Mouse (Mus musculus) CH12F3 (cell line): ENCODE measurements around the gene Lingo3.
"Not testable (repeated sequence)": the region's sequence is repeated elsewhere in the genome, so short reads cannot be mapped to it uniquely, and the experiment has no call there.

Experiments used
- in situ Hi-C: fragments of 300-500 bp; cut with MboI; formaldehyde crosslinking; loops from 2 replicates; pipeline ENCODE4 v1.14.3; 2020; ENCODE audit warnings: low sequenced_read_pairs

Lingo3 gene

DNA sequence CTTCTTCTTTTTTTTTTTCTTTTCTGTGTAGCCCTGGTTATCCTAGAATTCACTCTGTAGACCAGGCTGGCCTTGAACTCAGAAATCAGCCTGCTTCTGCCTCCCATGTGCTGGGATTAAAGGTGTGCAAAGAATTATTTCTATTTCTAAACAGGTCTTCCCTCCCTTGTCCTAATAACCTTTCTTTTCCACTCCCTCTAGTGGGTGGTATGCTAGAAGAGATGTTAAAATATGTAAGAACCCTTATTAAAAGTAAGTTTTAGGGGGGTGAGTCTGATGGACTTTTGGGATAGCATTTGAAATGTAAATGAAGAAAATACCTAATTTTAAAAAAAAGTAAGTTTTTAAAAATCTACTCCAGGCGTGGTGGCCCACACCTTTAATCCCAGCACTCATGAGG lies 20.5 kb downstream of the Lingo3 start:
- in situ Hi-C loops: no loop called here

DNA sequence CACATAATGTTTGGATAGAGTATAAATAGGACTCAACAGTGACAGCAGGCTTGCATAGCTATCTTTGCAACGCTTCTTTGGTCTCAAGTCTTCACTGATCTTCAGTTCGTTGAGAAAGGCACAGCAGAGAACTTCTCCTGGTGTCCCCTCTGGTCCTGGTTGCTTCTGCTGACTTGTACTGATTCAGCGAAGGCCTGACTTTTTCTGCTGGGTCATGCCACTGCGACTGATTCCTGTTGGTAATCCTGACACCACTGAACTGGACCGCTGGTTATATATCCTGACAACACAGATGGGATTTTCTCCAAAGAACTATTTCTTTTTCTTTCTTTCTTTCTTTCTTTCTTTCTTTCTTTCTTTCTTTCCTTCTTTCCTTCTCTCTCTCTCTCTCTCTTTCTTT lies 21.3 kb downstream of the Lingo3 start:
- in situ Hi-C loops: no loop called here

DNA sequence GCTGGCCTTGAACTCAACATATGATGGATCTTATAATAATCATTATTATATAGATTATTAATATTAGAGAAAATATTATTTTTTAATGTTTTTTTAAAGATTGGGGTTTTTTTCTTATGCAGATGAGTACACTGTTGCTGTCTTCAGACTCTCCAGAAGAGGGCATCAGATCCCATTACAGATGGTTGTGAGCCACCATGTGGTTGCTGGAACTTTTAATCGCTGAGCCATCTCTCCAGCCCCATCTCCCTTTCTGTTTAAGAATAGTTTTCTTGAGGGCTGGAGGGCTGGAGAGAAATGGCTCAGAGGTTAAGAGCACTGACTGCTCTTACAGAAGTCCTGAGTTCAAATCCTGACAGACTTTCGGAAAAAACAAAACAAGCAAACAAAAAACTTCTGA lies 21.8 kb downstream of the Lingo3 start:
- in situ Hi-C loops: no loop called here

DNA sequence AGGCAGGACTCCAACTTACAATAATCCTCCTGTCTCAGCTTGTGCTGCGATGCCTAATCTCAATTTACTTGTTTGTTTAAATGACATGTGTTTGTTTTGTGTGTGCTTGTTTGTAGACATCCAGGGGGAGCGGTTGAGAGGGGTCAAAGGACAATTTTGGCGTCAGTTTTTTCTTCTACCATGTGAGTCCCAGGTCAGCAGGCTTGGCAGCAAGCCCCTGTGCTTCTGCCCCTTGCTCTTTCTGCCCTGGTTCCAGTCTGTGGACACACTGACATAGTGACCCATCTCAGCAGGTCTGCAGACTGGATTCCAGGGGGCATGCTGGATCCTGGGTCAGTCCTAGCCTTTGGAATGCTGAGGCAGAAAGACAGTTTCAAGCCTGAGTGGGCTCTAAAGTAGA lies 24.4 kb downstream of the Lingo3 start:
- in situ Hi-C loops: no loop called here

- in situ Hi-C loops: no loop called here
Observed at GRCm38 (mm10) chr10:80818599-80819281, 25.1 kb downstream of the Lingo3 start.

GRCm38 (mm10) chr10:80817955-80818354 lies 25.9 kb downstream of the Lingo3 start:
- in situ Hi-C loops: not testable (repeated sequence)

- in situ Hi-C loops: no loop called here
Observed at GRCm38 (mm10) chr10:80817164-80817563, 26.7 kb downstream of the Lingo3 start.

DNA sequence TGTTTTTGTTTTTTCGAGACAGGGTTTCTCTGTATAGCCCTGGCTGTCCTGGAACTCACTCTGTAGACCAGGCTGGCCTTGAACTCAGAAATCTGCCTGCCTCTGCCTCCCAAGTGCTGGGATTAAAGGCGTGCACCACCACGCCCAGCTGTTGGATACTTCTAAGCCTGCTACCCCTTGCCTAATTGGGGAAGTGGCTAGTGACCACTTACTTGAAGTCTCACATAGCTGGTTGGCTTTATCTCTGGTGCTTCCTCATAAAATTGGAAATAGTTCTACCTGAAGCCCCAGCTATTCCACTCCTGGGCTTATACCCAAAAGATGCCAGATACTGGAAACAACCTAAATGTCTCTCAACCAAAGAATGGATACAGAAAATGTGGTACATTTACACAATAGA lies 27.5 kb downstream of the Lingo3 start:
- in situ Hi-C loops: not testable (repeated sequence)

- in situ Hi-C loops: no loop called here
Observed at GRCm38 (mm10) chr10:80814800-80815199, 29.0 kb downstream of the Lingo3 start.

DNA sequence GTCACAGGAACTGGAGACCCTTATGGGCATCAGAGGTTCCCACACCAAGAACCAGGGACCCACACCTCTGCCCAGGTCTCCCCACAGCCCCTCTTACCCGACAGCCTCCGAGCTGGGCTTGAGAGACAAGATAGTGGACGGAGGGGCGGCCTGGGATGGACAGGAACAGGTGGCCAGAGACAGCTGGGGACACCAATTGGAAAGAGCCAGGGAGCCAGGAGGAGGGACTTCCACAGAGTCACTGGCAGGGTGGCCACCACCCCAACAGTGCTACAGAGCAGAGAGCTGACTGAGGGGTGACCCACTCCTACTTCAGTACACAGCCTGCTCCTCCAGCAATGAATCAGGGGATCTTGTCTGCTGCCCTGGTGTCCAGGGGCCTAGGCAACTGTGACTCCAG lies 30.5 kb downstream of the Lingo3 start, which contains the start of gene Jsrp1:
TSS of gene Jsrp1 (minus strand) at position 133 of the 400 bp plus-strand sequence.
- in situ Hi-C loops: no loop called here

DNA sequence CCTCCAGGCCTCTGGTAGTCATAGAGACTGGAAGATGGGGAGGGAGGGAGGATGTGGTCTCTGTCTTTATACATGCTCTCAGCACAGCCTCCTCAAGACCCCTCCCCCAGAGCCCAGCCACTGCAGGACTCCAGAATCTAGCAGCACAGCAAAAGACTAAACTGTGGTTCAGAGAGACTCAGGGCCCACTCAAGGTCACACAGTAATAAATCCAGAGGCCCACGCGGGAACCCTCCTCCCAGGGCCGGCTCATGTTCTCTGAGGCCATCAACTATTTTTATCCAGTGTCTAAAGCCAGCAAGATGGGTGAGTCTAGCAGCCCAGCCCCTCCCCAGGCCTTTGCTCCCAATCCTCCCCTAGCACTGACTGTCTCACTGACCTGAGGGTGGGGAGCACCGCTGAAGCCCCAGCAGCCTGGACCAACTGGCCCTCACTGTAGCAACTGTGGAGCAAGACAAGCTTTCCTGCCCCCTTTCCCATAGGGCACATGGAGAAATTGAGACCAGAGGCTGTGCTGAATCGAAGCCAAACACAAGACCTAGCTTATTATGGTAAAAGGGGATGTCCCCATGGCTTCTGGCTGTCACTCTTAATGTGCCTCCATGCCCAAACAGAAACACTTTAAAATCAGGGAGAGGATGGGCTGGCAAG lies 31.3 kb downstream of the Lingo3 start:
- in situ Hi-C loops: no loop called here

DNA sequence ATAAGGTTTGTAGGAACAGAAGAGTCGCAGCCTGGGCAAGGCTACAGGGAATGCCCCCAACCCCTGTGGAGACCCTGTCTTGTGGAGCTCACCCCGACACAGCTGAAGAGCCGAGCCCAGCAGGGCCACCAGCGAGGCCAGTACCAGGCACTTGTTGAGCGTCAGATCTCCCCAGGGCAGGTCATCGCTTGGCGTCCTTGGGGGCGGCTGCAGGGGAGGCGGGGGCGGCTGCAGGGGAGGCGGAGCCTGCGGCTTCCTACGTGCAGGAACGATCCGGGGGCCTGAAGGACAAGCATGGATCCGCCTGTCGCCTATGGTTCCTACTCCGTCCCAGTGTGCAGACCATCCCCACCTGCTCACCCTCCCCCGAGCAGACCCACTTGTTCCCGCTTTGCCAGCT lies 33.8 kb downstream of the Lingo3 start:
- in situ Hi-C loops: no loop called here

- in situ Hi-C loops: no loop called here
Observed at GRCm38 (mm10) chr10:80808985-80809632, 34.7 kb downstream of the Lingo3 start.

- in situ Hi-C loops: no loop called here
Observed at GRCm38 (mm10) chr10:80808099-80808984, 35.5 kb downstream of the Lingo3 start.

DNA sequence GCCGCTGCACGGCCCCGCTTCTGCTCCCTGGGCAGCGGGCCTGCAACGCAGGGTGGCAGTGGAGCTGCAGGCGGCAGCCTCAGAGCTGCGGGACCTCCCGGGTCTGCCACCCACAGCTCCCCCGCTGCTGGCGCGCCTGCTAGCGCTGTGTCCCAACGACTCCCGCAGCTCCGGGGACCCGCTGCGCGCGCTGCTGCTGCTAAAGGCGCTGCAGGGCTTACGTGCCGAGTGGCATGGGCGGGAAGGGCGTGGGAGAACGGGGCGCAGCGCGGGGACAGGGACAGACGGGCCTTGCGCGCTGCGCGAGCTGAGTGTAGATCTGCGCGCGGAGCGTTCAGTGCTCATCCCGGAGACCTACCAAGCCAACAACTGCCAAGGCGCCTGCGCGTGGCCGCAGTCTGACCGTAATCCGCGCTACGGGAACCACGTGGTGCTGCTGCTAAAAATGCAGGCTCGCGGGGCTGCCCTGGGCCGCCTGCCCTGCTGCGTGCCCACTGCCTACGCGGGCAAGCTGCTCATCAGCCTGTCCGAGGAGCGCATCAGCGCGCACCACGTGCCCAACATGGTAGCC lies 36.7 kb downstream of the Lingo3 start:
- in situ Hi-C loops: no loop called here

DNA sequence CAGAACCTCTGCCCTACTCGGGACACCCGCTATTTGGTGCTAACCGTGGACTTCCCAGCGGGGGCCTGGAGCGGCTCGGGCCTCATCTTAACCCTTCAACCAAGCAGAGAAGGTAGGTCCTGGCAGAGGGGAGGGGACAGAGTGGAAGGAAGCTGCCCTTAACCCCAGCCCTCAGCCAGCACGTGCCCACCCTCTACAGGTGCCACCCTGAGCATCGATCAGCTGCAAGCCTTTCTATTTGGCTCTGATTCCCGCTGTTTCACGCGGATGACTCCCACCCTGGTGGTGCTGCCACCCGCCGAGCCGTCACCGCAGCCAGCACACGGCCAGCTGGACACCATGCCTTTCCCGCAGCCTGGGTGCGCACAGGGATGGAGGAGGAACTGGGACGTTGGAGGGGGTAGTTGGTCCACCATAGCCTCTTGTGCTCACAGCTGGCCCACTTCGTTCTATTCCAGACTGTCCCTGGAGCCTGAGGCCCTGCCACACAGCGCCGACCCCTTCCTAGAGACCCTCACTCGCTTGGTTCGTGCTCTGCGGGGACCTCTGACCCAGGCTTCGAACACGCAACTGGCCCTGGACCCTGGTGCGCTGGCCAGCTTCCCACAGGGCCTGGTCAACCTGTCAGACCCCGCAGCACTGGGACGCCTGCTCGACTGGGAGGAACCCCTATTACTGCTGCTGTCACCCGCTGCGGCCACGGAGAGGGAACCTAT lies 37.3 kb downstream of the Lingo3 start:
- in situ Hi-C loops: no loop called here

DNA sequence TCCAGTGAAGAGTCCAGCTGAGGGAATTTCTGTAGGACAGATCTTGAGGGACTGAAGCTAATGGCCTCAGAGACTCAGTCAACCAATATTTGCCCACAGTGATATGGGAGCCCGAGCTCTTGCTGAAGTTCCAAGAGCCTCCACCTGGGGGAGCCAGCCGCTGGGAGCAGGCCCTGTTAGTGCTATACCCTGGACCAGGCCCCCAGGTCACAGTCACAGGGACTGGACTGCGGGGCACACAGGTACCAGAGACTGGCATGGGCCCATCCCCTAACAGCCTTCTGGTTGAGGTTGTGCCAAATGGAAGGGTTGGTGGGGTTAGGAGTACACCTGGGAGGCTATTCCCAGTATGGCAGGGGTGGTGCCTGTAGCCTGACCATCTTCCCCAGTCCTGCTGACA lies 37.9 kb downstream of the Lingo3 start:
- in situ Hi-C loops: no loop called here

- in situ Hi-C loops: no loop called here
Observed at GRCm38 (mm10) chr10:80805322-80805721, 38.5 kb downstream of the Lingo3 start.

GRCm38 (mm10) chr10:80804916-80805315 lies 38.9 kb downstream of the Lingo3 start, which contains the start of gene Amh:
Gene Amh, plus strand, starts transcription at chr10:80805243.
- in situ Hi-C loops: no loop called here

DNA sequence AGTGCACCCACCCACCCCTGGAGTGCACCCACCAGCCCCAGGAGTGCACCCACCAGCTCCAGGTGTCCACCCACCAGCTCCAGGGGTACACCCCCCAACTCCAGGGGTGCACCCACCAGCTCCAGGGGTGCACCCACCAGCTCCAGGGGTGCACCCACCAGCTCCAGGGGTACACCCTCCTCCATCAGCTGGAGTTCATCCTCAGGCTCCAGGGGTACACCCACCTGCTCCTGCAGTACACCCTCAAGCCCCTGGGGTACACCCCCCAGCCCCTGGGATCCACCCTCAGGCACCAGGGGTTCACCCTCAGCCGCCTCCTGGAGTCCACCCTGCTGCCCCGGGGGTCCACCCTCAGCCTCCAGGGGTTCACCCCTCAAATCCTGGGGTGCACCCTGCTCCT lies 39.5 kb downstream of the Lingo3 start:
- in situ Hi-C loops: no loop called here
